Mouse (Mus musculus): ENCODE measurements around the gene Smim4. TPM values are rescaled to one million over a fixed set of nuclear protein-coding genes. Genes with fewer than 3 reads are reported as not detected.

The Smim4 gene
- polyA plus RNA-seq, 1 experiment: 70.5 TPM

DNA sequence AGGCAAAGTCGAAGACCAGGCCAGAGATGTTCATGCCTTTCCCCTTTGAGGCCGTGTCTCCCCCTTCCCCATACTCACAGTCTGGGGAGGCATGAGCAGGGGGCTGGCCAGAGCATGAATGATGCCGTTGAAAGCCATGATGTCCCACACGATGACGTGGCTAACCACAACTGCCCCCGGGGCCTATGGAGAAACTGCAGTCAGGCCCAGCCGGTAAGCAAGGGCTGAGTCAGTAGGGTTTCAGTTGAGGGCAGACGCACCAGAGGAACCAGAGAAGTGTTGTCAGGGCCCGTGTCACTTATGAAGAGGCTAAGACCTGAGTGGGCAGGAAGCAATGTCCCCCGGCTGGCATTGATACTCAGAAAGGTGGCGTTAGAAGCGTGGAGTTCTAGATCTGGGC, 10.9 kb upstream of the Smim4 start:
- Histone ChIP-seq H3K27me3 (ENCODE audit: control insufficient read depth, insufficient read depth, insufficient read length) (peaks cover under 1% of the 10 kb centered on the region), H3K79me3 (ENCODE audit: low read depth) (no peaks in the 10 kb centered on the region), H3ac (ENCODE audit: control insufficient read depth, insufficient read length, low read depth) (no peak overlapping the region), H3K79me2 (ENCODE audit: control insufficient read depth, insufficient read depth) (no peaks in the 10 kb centered on the region), H3K36me3 (ENCODE audit: control insufficient read depth, insufficient read depth) (peaks cover 19% of the 10 kb centered on the region), H3K4me3 (ENCODE audit: insufficient read depth, poor library complexity, severe bottlenecking) (no peak overlapping the region)
- TF ChIP-seq FOSL1 (IDR thresholded peaks at IDR 0.05; ENCODE audit: insufficient read depth, low read length, poor library complexity, severe bottlenecking) (no peak), CTCF (IDR thresholded peaks at IDR 0.05; ENCODE audit: control insufficient read depth, insufficient read depth, insufficient read length) (no peak), CEBPB (IDR thresholded peaks at IDR 0.05; ENCODE audit: low read depth) (no peak), USF1 (IDR thresholded peaks at IDR 0.05; ENCODE audit: low read depth) (no peak)

GRCm38 (mm10) chr14:31138897-31139429, 10.2 kb upstream of the Smim4 start:
- Histone ChIP-seq H3K36me3 (ENCODE audit: control insufficient read depth, insufficient read depth) (peaks cover 19% of the 10 kb centered on the region), H3K4me3 (ENCODE audit: insufficient read depth, poor library complexity, severe bottlenecking) (no peak overlapping the region)

DNA sequence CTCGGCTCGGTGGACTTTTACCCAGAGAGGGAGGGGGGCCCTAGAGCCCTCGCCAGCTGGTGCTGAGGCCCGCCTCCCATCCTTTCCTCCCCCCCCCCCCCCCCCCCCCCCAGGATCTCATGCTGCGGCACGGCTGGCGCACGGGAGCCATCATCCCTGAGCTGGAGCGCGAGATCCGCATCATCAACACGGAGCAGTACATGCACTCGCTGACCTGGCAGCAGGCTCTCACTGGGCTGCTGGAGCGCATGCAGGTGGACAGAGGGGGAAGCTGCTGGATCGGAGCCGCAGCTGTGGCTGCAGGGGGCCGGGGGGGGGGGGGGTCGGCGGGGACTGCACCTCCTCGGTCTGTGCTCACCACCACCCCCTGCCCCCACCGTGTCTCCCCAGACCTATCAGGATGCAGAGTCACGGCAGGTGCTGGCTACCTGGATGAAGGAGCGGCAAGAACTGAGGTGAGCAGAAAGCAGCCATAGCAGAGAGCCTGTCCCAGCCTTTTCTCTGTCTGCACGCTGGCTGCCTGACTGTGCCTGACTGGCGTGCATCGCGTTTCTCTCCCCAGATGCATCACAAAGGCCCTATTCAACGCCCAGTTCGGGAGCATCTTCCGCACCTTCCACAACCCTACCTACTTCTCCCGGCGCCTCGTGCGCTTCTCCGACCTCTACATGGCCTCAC, 9.6 kb upstream of the Smim4 start:
- H3K4me3 ChIP-seq (ENCODE audit: insufficient read depth, poor library complexity, severe bottlenecking): no peak overlapping the region
- no peak overlapping the region for H3ac ChIP-seq (ENCODE audit: control insufficient read depth, insufficient read length, low read depth)
- no peak for TF ChIP-seq USF1 (IDR thresholded peaks at IDR 0.05; ENCODE audit: low read depth)
- TF ChIP-seq MYOG (IDR thresholded peaks at IDR 0.05; ENCODE audit: control insufficient read depth, extremely low read depth, insufficient read length): no peak
- no peak for TF ChIP-seq MYOD1 (IDR thresholded peaks at IDR 0.05; ENCODE audit: control insufficient read depth, insufficient read length, low read depth)
- TF ChIP-seq MAX (IDR thresholded peaks at IDR 0.05): no peak
- no peak for TF ChIP-seq FOSL1 (IDR thresholded peaks at IDR 0.05; ENCODE audit: insufficient read depth, low read length, poor library complexity, severe bottlenecking)
- no peak for TF ChIP-seq CEBPB (IDR thresholded peaks at IDR 0.05; ENCODE audit: low read depth)
- no peak for TF ChIP-seq CTCF (IDR thresholded peaks at IDR 0.05; ENCODE audit: control insufficient read depth, insufficient read depth, insufficient read length)
- no peaks in the 10 kb centered on the region for H3K79me2 ChIP-seq (ENCODE audit: control insufficient read depth, insufficient read depth)
- H3K36me3 ChIP-seq (ENCODE audit: control insufficient read depth, insufficient read depth): peaks cover 19% of the 10 kb centered on the region
- no peaks in the 10 kb centered on the region for H3K27me3 ChIP-seq (ENCODE audit: control insufficient read depth, insufficient read depth, insufficient read length)
- no peaks in the 10 kb centered on the region for H3K79me3 ChIP-seq (ENCODE audit: low read depth)

More at GRCm38 (mm10) chr14:31138897-31139429, 10.2 kb upstream of the Smim4 start:
- Histone ChIP-seq H3K79me3 (ENCODE audit: low read depth) (no peaks in the 10 kb centered on the region), H3K27me3 (ENCODE audit: control insufficient read depth, insufficient read depth, insufficient read length) (no peaks in the 10 kb centered on the region), H3K79me2 (ENCODE audit: control insufficient read depth, insufficient read depth) (no peaks in the 10 kb centered on the region), H3ac (ENCODE audit: control insufficient read depth, insufficient read length, low read depth) (no peak overlapping the region)
- TF ChIP-seq USF1 (IDR thresholded peaks at IDR 0.05; ENCODE audit: low read depth): no peak
- TF ChIP-seq MYOG (IDR thresholded peaks at IDR 0.05; ENCODE audit: control insufficient read depth, extremely low read depth, insufficient read length): no peak
- TF ChIP-seq FOSL1 (IDR thresholded peaks at IDR 0.05; ENCODE audit: insufficient read depth, low read length, poor library complexity, severe bottlenecking): no peak
- TF ChIP-seq CTCF (IDR thresholded peaks at IDR 0.05; ENCODE audit: control insufficient read depth, insufficient read depth, insufficient read length): no peak
- no peak for TF ChIP-seq MYOD1 (IDR thresholded peaks at IDR 0.05; ENCODE audit: control insufficient read depth, insufficient read length, low read depth)
- no peak for TF ChIP-seq MAX (IDR thresholded peaks at IDR 0.05)
- TF ChIP-seq CEBPB (IDR thresholded peaks at IDR 0.05; ENCODE audit: low read depth): no peak

DNA sequence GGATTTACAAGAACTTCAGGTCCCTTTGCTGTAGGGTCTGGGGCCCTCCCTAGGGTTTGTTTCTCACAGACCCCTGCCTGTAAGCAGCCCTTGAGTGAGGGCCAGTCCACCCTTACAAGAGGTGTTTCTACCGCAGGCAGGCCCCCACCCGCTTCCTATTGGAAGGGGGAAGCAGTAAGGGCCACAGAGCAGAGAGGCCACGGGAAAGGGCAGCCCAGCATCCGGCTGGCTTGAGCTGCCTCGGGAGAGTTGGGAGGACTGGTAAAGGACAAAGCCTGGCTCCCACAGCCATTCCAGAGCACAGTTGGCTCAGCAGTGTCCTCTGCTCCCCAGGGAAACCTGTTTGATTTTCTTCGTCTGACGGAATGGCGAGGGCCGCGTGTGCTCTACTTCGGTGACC, 9.0 kb upstream of the Smim4 start:
- no peak overlapping the region for H3ac ChIP-seq (ENCODE audit: control insufficient read depth, insufficient read length, low read depth)
- no peaks in the 10 kb centered on the region for H3K27me3 ChIP-seq (ENCODE audit: control insufficient read depth, insufficient read depth, insufficient read length)
- no peak overlapping the region for H3K4me3 ChIP-seq (ENCODE audit: insufficient read depth, poor library complexity, severe bottlenecking)
- H3K79me3 ChIP-seq (ENCODE audit: low read depth): no peaks in the 10 kb centered on the region
- peaks cover 19% of the 10 kb centered on the region for H3K36me3 ChIP-seq (ENCODE audit: control insufficient read depth, insufficient read depth)
- H3K79me2 ChIP-seq (ENCODE audit: control insufficient read depth, insufficient read depth): no peaks in the 10 kb centered on the region
- TF ChIP-seq FOSL1 (IDR thresholded peaks at IDR 0.05; ENCODE audit: insufficient read depth, low read length, poor library complexity, severe bottlenecking) (no peak), MYOD1 (IDR thresholded peaks at IDR 0.05; ENCODE audit: control insufficient read depth, insufficient read length, low read depth) (no peak), USF1 (IDR thresholded peaks at IDR 0.05; ENCODE audit: low read depth) (no peak), MAX (IDR thresholded peaks at IDR 0.05) (no peak), MYOG (IDR thresholded peaks at IDR 0.05; ENCODE audit: control insufficient read depth, extremely low read depth, insufficient read length) (no peak)

DNA sequence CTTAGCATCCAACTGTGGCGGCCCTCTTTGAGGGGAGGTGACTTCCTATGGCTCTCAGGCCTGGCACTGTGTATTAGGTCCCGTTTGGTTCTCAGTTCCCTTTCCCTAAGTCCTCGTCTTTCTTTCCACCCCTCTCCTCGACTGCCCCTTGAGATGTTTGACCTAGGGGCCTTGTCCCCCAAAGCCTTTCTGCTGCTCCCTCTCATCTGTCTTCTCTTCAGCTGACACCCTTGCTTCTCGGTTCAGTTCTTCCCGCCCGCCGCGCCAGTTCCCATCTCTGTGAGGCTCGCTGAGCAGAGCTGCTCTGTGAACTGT, 8.5 kb upstream of the Smim4 start:
- H3K79me2 ChIP-seq (ENCODE audit: control insufficient read depth, insufficient read depth): peaks cover 2% of the 10 kb centered on the region
- no peak overlapping the region for H3K4me3 ChIP-seq (ENCODE audit: insufficient read depth, poor library complexity, severe bottlenecking)
- peaks cover 19% of the 10 kb centered on the region for H3K36me3 ChIP-seq (ENCODE audit: control insufficient read depth, insufficient read depth)
- H3ac ChIP-seq (ENCODE audit: control insufficient read depth, insufficient read length, low read depth): no peak overlapping the region
- no peaks in the 10 kb centered on the region for H3K27me3 ChIP-seq (ENCODE audit: control insufficient read depth, insufficient read depth, insufficient read length)
- H3K79me3 ChIP-seq (ENCODE audit: low read depth): no peaks in the 10 kb centered on the region
- TF ChIP-seq MAX (IDR thresholded peaks at IDR 0.05) (no peak), CEBPB (IDR thresholded peaks at IDR 0.05; ENCODE audit: low read depth) (no peak), CTCF (IDR thresholded peaks at IDR 0.05; ENCODE audit: control insufficient read depth, insufficient read depth, insufficient read length) (no peak), MYOD1 (IDR thresholded peaks at IDR 0.05; ENCODE audit: control insufficient read depth, insufficient read length, low read depth) (no peak), MYOG (IDR thresholded peaks at IDR 0.05; ENCODE audit: control insufficient read depth, extremely low read depth, insufficient read length) (no peak), FOSL1 (IDR thresholded peaks at IDR 0.05; ENCODE audit: insufficient read depth, low read length, poor library complexity, severe bottlenecking) (no peak), USF1 (IDR thresholded peaks at IDR 0.05; ENCODE audit: low read depth) (no peak)
